Mouse (Mus musculus) adipocyte (in vitro differentiated cells): Measurements from ENCODE around the gene Plaa.
"Not testable (repeated sequence)": the region's sequence is repeated elsewhere in the genome, so short reads cannot be mapped to it uniquely, and the experiment has no call there.

Experiments used
- DNase-seq: peaks from one replicate; pipeline ENCODE4 v3.0.0-alpha.2; 2016; ENCODE audit warnings: low spot score

The Plaa gene

GRCm38 (mm10) chr4:94603031-94603629, at the start of gene Plaa:
Plaa (minus strand) TSS chr4:94603244.
- peak; percentile 87 for DNase-seq

- DNase-seq = not testable (repeated sequence)
Observed at GRCm38 (mm10) chr4:94650426-94651175, 47.6 kb upstream of the Plaa start.

GRCm38 (mm10) chr4:94649920-94650319, 46.9 kb upstream of the Plaa start, which contains the start of gene Lrrc19:
Lrrc19 (minus strand) TSS chr4:94650144.
- DNase-seq = no peak

GRCm38 (mm10) chr4:94643141-94643540, 40.1 kb upstream of the Plaa start:
- no peak for DNase-seq

GRCm38 (mm10) chr4:94620077-94620476, 17.0 kb upstream of the Plaa start:
- no peak for DNase-seq

GRCm38 (mm10) chr4:94614627-94615006, 11.6 kb upstream of the Plaa start:
- no peak for DNase-seq

GRCm38 (mm10) chr4:94613972-94614626, 11.1 kb upstream of the Plaa start, which contains the start of gene Ift74:
Ift74 (plus strand) TSS chr4:94614491.
- DNase-seq = peak; percentile 97

GRCm38 (mm10) chr4:94610339-94610738, 7.3 kb upstream of the Plaa start:
- DNase-seq = no peak

- DNase-seq = no peak
Observed at GRCm38 (mm10) chr4:94605591-94605990, 2.5 kb upstream of the Plaa start.

- DNase-seq = no peak
Observed at GRCm38 (mm10) chr4:94604452-94605019, 1.5 kb upstream of the Plaa start.

GRCm38 (mm10) chr4:94602496-94603030, 481 bp downstream of the Plaa start:
- DNase-seq = no peak

GRCm38 (mm10) chr4:94601395-94601794, 1.6 kb downstream of the Plaa start:
- peak; percentile 39 for DNase-seq

GRCm38 (mm10) chr4:94592709-94593108, 10.3 kb downstream of the Plaa start:
- no peak for DNase-seq

- no peak for DNase-seq
Observed at GRCm38 (mm10) chr4:94591765-94592381, 11.2 kb downstream of the Plaa start.

- no peak for DNase-seq
Observed at GRCm38 (mm10) chr4:94572677-94573076, 30.4 kb downstream of the Plaa start.

- no peak for DNase-seq
Observed at GRCm38 (mm10) chr4:94564297-94564696, 38.7 kb downstream of the Plaa start.

- DNase-seq = peak; percentile 55
Observed at GRCm38 (mm10) chr4:94561954-94562648, 40.9 kb downstream of the Plaa start.

GRCm38 (mm10) chr4:94560316-94560715, 42.7 kb downstream of the Plaa start:
- DNase-seq = no peak

GRCm38 (mm10) chr4:94559266-94559665, 43.8 kb downstream of the Plaa start:
- DNase-seq = no peak

- no peak for DNase-seq
Observed at GRCm38 (mm10) chr4:94557145-94557544, 45.9 kb downstream of the Plaa start.
